Mouse (Mus musculus) liver, adult (tissue): ENCODE data around the gene Mag.

ENCODE experiments used
- GATA4 ChIP-seq: IDR thresholded peaks from 2 replicates; pipeline ENCODE4 v1.6.1; 2014; ENCODE audit warnings: mild to moderate bottlenecking, low read length; ENCODE audit not compliant: insufficient replicate concordance

The Mag gene

GRCm38 (mm10) chr7:30914732-30915131 is at the start of gene Mag:
Mag (minus strand) TSS chr7:30914873.
- TF ChIP-seq GATA4: no peak

- no peak for TF ChIP-seq GATA4
Observed at GRCm38 (mm10) chr7:30964366-30964765, 49.7 kb upstream of the Mag start.

- TF ChIP-seq GATA4: no peak
Observed at GRCm38 (mm10) chr7:30962862-30963261, 48.2 kb upstream of the Mag start.

- no peak for TF ChIP-seq GATA4
Observed at GRCm38 (mm10) chr7:30959786-30960349, 45.2 kb upstream of the Mag start.

- no peak for TF ChIP-seq GATA4
Observed at GRCm38 (mm10) chr7:30958866-30959487, 44.3 kb upstream of the Mag start.

- TF ChIP-seq GATA4: no peak
Observed at GRCm38 (mm10) chr7:30958109-30958865, 43.6 kb upstream of the Mag start.

GRCm38 (mm10) chr7:30957367-30957783 is 42.7 kb upstream of the Mag start:
- peak; percentile 11; the same call in 1 of the 2 replicates for TF ChIP-seq GATA4

DNA sequence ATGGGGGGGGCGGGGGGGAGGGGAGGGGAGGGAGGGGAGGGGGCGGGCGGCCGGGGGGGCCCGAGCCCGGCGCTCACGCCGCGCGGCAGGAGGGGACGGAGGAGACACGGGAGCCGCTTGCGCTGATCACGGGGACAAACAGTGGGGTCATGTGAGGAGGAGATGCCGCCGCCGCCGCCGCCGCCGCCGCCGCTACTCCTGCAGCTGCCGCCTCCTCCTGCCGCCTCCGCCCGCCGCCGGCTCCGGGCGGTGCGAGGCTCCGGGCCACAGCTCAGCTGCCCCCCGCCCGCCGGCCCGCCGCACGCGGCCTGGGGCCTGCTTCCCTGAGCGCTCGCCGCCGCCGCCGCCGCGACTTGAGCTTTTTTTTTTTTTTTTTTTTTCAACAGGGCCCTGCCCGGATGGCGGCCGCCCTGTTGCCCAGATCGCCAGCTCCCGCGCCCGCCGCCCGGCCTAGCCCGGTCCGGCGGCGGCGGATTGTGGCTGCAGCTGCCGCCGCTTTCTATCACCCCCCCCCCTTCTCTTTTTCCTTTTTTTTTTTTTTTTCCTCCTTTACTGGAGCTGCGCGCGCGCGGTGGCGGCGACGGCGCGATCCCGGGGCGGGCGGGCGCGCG is 42.2 kb upstream of the Mag start, which contains the start of gene Usf2:
TSS of gene Usf2 (minus strand) at position 48 of the 611 bp plus-strand sequence.
- no peak for TF ChIP-seq GATA4

DNA sequence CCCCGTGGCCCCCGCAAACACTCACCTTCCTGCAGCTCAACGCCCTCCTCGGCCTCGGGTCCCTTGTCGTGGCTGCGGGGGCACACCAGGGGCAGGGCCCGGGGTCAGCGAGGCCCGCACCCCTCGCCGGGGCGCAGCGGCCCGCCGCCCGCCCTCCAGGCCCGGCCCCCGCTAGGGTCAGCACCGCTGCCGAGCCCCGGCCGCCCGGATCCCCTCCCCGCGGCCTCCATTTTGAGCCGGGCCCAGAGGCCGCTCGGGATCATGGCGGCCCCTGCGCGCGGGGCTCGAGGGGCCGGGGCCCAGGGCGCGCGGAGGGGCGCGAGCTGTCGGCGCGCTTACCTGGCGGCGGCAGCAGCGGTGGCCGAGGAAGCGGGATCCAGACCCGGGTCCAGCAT is 41.7 kb upstream of the Mag start:
- no peak for TF ChIP-seq GATA4

GRCm38 (mm10) chr7:30955584-30956356 is 41.1 kb upstream of the Mag start:
- no peak for TF ChIP-seq GATA4

- TF ChIP-seq GATA4: no peak
Observed at GRCm38 (mm10) chr7:30954971-30955520, 40.4 kb upstream of the Mag start.

- no peak for TF ChIP-seq GATA4
Observed at GRCm38 (mm10) chr7:30954036-30954435, 39.4 kb upstream of the Mag start.

DNA sequence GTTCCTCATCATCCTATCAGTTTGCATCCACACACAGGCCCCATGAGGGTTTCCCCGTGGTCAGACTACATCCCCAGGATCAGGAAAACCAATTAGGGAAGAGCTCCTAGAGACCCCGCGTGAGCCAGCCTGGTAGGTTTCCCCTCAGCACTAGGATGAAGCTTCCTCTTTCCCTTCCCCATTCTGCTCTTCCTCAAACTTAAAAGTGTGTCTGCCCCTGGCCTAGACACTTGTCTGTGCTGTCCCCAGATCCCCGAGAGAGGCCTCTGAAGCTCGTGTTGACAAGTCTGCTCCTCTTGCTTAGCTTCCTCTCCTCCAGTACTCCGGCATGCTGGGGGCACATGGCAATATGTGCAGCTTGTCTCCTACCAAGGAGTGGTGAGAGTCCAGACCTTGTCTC is 38.8 kb upstream of the Mag start:
- TF ChIP-seq GATA4: no peak

DNA sequence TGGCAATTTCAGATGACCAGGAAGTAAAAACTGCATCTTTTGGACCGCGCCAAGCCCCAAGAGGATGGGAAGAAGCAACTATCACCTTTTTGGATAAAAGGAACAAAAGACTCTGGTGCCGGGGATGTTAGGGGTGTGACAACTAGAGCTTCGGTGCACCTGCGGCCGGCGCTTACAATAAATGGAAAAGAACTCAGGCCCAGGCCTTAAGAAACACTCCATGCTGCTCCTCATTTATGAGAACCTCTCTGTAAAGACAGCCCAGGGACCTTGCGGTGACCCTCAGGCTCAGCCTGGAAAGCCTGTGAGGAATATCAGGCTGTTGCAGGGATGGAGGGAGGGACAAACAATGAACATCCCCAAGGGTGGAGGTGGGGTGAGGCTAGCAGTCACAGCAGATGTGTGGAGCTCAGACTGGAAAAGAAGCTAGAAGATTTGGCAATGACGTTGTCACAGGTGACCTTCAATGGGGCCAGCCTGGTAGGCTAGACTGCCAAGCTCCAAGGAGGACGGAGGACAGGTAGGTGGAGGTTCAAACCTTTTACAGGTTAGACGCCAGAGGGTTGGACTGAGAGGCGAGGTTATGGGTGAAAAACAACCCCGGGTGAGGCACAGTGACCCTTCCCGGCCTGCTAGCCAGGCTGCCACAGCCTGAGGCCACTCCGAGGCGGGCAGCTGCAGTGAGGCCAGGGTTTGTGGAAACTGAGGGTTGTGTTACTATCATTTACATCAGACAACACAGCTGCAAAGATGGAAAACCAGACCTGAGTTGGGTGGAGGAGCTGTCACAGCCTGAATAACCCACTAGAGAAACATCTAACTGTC is 38.0 kb upstream of the Mag start:
- TF ChIP-seq GATA4: no peak

GRCm38 (mm10) chr7:30945876-30946275 is 31.2 kb upstream of the Mag start:
- no peak for TF ChIP-seq GATA4
